Mouse (Mus musculus) hindbrain, embryonic 11.5 days (tissue): ENCODE data around the gene Tenm2. TPM values are rescaled to one million over a fixed set of nuclear protein-coding genes. Genes with fewer than 3 reads are reported as not detected.

Experiments
- ATAC-seq: fragments of 200-750 bp; cut with Nextera tagmentation; 2 replicates; pipeline ENCODE4 v1.8.0; 2017; ENCODE audit warnings: mild to moderate bottlenecking, moderate TSS enrichment, moderate library complexity; ENCODE audit not compliant: low FRiP score
- DNase-seq: peaks from one replicate; pipeline ENCODE4 v3.0.0-alpha.2; 2015; ENCODE audit warnings: low spot score
- H3K27ac ChIP-seq: fragments of 300-500 bp; sonication (generic); 2 replicates; pipeline ENCODE4 v1.5.1; 2014; ENCODE audit warnings: mild to moderate bottlenecking, low read depth, low read length
- H3K27me3 ChIP-seq: fragments of 300-500 bp; sonication (generic); 2 replicates; pipeline ENCODE4 v1.6.1; 2014; ENCODE audit warnings: mild to moderate bottlenecking, low read length, moderate library complexity, mixed read lengths; ENCODE audit not compliant: control insufficient read depth, insufficient read depth
- H3K36me3 ChIP-seq: fragments of 300-500 bp; sonication (generic); 2 replicates; pipeline ENCODE4 v1.6.1; 2014; ENCODE audit warnings: mild to moderate bottlenecking, low read length, moderate library complexity, mixed read lengths; ENCODE audit not compliant: control insufficient read depth, insufficient read depth
- H3K4me1 ChIP-seq: fragments of 300-500 bp; sonication (generic); replicated peaks from 2 replicates; pipeline ENCODE4 v1.6.1; 2014; ENCODE audit warnings: low read length, mixed read lengths; ENCODE audit not compliant: control insufficient read depth, insufficient read depth
- H3K4me2 ChIP-seq: fragments of 300-500 bp; sonication (generic); replicated peaks from 2 replicates; pipeline ENCODE4 v1.6.1; 2014; ENCODE audit warnings: mild to moderate bottlenecking, low read depth, low read length
- H3K4me3 ChIP-seq: fragments of 300-500 bp; sonication (generic); 2 replicates; pipeline ENCODE4 v1.5.1; 2014; ENCODE audit warnings: low read depth, low read length
- H3K9ac ChIP-seq: fragments of 300-500 bp; sonication (generic); 2 replicates; pipeline ENCODE4 v1.6.1; 2014; ENCODE audit warnings: low read depth, low read length
- H3K9me3 ChIP-seq: fragments of 300-500 bp; sonication (generic); 2 replicates; pipeline ENCODE4 v1.6.1; 2016; ENCODE audit warnings: low read length; ENCODE audit not compliant: control insufficient read depth
- WGBS: fragments of 180-500 bp; shearing (Covaris S2); extraction: QIAGEN DNeasy Blood & Tissue Kit; methylation state at CpG from one replicate; pipeline ENCODE4 v1.1.7; 2014; 5-methylcytosine and 5-hydroxymethylcytosine counted together
- polyA plus RNA-seq: library from polyadenylated mRNA; unstranded; fragments of >200 nt; fragmentation: Nextera tagmentation; extraction: Ambion mirVana; gene quantifications from 2 replicates; pipeline ENCODE4 v1.2.1, GENCODE M21; 2014

The Tenm2 gene
- polyA plus RNA-seq, 1 experiment from 2014 or later, result 9.0 TPM

DNA sequence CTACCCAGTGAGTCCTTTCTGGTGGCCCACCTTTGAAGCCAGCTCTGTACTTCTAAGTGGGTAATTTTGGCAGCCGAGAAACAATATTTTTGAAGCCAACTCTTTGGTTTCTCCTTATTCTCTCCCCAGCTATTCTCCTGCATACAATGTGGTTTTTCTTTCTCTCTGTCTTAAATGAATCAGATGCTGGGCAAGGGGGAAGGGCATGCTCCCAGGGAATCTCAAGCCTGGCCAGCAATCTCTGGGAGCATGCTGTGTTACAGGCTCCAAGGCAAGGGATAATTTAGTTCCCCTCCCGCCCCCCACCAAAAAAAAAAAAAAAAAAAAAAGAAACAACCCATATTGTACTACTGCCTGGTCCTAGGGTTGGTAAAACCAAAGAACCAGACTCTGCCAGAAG is 1112.5 kb downstream of the Tenm2 start:
- Histone ChIP-seq H3K4me1 (peaks cover 4% of the 10 kb centered on the region), H3K4me2 (no peak overlapping the region), H3K36me3 (no peaks in the 10 kb centered on the region), H3K27me3 (no peaks in the 10 kb centered on the region), H3K9me3 (no peaks in the 10 kb centered on the region), H3K4me3 (no peak overlapping the region), H3K9ac (no peak overlapping the region), H3K27ac (no peak overlapping the region)
- DNase-seq (no peak), ATAC-seq (no peak)
- WGBS, result 71% methylated on average over 2 of the region's 2 CpGs

DNA sequence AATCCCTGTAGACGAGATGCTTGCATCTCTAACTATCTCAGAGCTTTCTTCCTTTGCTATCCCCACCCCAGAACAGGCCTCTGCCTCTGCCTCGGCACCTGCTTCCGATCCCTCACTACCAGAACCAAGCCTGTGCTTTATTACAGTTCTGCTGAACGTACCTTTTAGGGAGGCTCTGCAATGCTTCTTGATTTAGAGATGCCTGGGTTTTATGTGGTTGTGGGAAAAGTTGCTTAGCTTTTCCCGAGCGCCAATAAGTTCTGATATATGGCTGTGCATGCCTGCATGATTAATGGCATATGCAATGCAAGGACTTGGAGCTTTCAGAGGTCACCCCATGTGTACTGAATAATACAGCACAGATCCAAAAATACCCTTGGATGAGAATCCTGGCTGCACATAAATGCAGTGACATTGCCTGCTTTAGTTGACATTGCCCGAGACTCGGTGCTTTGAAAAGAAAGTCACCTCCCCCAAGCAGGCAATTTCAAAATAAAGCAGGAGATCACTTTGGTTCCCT is 1114.3 kb downstream of the Tenm2 start:
- ATAC-seq (peak; percentile 57; the same call in 1 of the 2 replicates), DNase-seq (no peak)
- H3K27me3 ChIP-seq, result no peaks in the 10 kb centered on the region
- no peak overlapping the region for H3K4me2 ChIP-seq
- no peak overlapping the region for H3K4me3 ChIP-seq
- no peaks in the 10 kb centered on the region for H3K36me3 ChIP-seq
- H3K9me3 ChIP-seq, result no peaks in the 10 kb centered on the region
- 47% methylated on average over 8 of the region's 8 CpGs for WGBS
- H3K9ac ChIP-seq, result no peak overlapping the region
- peak overlapping the region; percentile 59; the same call in 1 of the 2 replicates for H3K27ac ChIP-seq
- H3K4me1 ChIP-seq, result peaks cover 4% of the 10 kb centered on the region

DNA sequence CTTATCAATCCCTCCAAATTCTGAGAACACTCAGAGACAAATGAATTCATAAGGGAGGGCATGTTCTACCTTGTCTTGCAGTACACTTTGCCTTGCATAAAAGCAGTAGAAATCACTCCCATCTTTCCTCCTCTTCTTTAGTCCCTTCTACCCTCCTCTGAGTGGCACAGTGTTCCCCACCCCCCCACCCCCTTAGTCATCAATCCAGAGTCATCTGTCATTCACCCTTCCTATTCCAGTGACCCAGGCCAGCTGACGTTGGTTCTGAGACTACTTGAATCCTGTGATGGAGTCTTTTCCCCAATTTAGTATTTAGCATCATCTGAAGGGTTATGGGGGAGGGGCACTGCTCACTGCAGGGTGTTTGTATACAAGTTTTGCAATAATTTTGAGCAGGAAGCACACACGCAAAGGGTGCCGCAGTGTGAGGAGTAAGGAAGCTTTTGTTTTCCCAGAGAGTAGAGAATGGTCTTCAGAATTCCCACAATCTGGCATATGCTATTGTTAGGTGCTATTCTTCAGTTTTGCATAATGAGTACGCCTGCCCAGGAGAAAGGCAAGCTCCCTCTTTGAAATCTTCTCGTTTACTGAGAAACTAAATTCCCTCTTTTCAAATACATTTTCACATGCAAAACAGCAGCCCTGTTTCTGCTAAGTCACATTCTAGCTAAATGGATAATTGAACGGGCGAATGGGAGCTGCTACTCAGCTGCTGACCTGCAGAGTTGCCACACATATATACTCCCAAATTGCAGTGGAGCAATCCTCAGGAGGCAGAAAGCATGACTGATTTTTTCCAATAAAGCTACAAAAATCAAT is 1115.0 kb downstream of the Tenm2 start:
- Histone ChIP-seq H3K9me3 (no peaks in the 10 kb centered on the region), H3K27me3 (no peaks in the 10 kb centered on the region), H3K4me2 (0 out of 2 replicates have a peak overlapping the region, but pooled peaks have one; percentile 6), H3K4me1 (peaks cover 4% of the 10 kb centered on the region), H3K4me3 (no peak overlapping the region), H3K36me3 (no peaks in the 10 kb centered on the region), H3K9ac (no peak overlapping the region), H3K27ac (peak overlapping the region; percentile 59)
- WGBS, result 23% methylated on average over 7 of the region's 7 CpGs
- DNase-seq, result peak; percentile 27
- ATAC-seq, result peak; percentile 72

DNA sequence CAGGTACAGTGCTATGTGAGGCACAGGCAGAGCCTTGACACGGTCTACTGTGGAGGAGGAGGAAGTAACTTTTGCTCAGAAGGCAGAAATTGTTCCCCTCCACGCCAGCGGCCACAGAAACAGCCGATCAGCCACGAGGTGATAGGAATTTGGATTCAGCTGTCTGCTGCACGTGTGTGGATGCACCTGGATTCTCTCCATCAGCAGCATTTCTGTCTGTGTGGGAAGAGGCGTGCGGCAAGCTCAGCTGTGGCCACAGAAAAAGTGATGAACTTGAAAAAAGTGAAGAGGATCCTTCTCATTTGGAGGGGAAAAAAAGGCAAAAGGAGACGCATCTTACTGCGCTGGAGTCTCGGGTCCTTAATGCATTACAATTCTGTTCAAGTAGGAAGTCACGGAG is 1122.4 kb downstream of the Tenm2 start:
- Histone ChIP-seq H3K27me3 (no peaks in the 10 kb centered on the region), H3K4me1 (peaks cover 11% of the 10 kb centered on the region), H3K9ac (no peak overlapping the region), H3K4me3 (no peak overlapping the region), H3K4me2 (no peak overlapping the region), H3K9me3 (no peaks in the 10 kb centered on the region), H3K27ac (no peak overlapping the region), H3K36me3 (no peaks in the 10 kb centered on the region)
- DNase-seq (no peak), ATAC-seq (no peak)
- WGBS, result 87% methylated on average over 12 of the region's 12 CpGs

DNA sequence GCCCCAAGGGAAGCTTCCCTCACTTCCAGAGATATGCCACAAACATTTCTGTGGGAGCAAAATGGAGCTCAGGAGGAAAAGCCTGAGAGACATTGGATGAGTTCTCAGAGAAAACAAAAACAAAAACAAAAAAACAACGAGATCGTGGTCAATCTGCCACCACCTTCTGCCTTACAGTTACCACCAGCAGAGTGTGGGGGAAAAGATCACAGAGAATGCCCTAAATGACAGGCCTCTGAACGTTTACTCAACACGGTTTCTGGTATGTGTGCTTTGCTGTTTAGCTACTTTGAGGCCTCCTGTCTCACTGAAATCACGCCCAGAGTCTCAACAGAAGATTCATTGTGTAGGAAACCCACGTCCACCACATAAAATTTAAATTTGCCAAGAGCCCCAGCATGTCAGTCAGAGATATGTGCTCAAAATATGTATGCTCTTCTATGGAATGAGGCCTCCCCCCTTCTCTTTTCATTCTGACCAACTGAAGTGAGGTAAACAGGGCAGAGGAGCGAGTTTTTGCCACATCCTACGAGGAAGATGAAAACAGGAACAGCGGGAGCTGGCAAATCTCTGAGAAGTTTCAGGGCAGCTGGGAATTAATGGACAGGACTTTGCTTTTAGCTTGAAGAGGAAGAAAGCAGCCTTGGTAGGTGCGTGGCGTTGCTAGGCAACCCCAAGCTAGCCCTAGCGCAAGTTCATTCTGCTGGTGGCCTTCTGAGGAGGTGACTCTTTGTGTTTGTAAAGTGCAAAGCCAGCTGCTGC is 1126.6 kb downstream of the Tenm2 start:
- no peak overlapping the region for H3K4me2 ChIP-seq
- peak; percentile 55 for ATAC-seq
- no peak overlapping the region for H3K9ac ChIP-seq

DNA sequence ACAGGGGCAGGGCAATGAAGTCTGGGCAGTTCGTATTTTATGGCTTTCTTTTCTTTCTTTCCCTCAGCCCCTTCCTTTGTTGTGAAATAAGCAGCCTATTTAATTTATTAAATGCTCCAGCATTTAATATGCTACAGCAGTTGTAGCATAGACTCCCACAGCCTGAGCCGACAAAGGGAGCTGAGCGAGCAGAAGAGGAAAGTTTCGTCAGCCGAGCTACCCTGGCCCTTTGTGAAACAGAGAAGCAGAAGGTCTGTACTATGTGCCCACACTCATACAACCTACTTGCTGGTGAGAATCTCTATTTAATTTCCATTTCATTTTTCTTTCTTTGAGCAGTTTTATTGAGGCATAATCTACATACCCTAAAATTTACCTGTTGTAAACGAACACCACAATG is 1127.9 kb downstream of the Tenm2 start:
- Histone ChIP-seq H3K36me3 (no peaks in the 10 kb centered on the region), H3K9me3 (no peaks in the 10 kb centered on the region), H3K9ac (no peak overlapping the region), H3K4me1 (peaks cover 13% of the 10 kb centered on the region), H3K4me3 (no peak overlapping the region), H3K27me3 (0 out of 2 replicates have a peak, but pooled peaks cover 2% of the 10 kb centered on the region), H3K27ac (no peak overlapping the region), H3K4me2 (no peak overlapping the region)
- DNase-seq (no peak), ATAC-seq (no peak)
- 63% methylated on average over 6 of the region's 6 CpGs for WGBS

More for the DNA sequence above, 1126.6 kb downstream of the Tenm2 start:
- peak; percentile 66 for DNase-seq
- H3K27ac ChIP-seq, result peak overlapping the region; percentile 40
- peaks cover 13% of the 10 kb centered on the region for H3K4me1 ChIP-seq
- 0 out of 2 replicates have a peak, but pooled peaks cover 2% of the 10 kb centered on the region for H3K27me3 ChIP-seq
- no peaks in the 10 kb centered on the region for H3K9me3 ChIP-seq
- H3K36me3 ChIP-seq, result no peaks in the 10 kb centered on the region
- no peak overlapping the region for H3K4me3 ChIP-seq
- WGBS, result 24% methylated on average over 12 of the region's 12 CpGs

DNA sequence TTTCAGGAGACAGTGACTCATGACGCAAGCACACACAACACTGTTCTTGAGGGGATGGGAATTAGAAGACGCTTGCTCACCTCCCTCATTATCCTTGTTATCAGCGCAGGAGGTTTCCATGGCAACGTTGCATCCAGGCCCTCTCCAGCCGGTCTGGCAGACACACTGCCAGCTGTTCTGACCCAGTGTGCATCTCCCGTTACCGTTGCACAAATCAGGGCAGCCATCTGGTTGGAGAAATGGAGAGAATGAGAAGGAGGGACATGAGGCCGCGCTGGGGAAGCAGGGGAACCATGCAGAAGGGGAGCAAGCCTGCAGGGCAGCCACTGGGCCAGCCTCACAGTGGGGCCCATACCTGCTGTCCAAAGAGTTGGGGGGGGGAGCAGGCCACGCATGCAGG is 1129.1 kb downstream of the Tenm2 start:
- H3K4me2 ChIP-seq, result no peak overlapping the region
- DNase-seq (peak; percentile 68), ATAC-seq (peak; percentile 74)
- H3K4me1 ChIP-seq, result peaks cover 13% of the 10 kb centered on the region
- H3K9me3 ChIP-seq, result no peaks in the 10 kb centered on the region
- H3K9ac ChIP-seq, result no peak overlapping the region
- H3K27me3 ChIP-seq, result 0 out of 2 replicates have a peak, but pooled peaks cover 2% of the 10 kb centered on the region
- WGBS, result 29% methylated on average over 10 of the region's 10 CpGs
- H3K27ac ChIP-seq, result peak overlapping the region; percentile 67
- H3K36me3 ChIP-seq, result no peaks in the 10 kb centered on the region
- H3K4me3 ChIP-seq, result no peak overlapping the region

DNA sequence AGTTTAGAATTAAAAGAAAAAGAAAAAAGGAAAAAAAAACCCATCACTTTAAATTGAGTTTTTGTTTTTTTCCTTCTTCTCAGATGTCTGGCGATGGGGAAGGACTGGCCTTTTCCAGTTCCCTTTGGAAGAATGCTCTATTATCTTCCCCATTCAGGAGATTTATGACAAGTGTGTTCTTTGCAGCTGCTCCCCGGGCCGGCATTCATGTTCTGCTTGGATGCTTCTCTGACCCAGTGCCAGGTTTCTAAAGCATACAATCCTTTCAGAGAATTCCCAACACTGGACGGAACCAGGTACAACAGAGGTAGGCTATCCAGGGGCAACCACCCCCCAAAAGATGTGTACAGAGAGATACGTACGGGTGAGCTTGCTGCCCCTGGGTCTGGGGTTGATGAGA is 1132.2 kb downstream of the Tenm2 start:
- Histone ChIP-seq H3K9ac (no peak overlapping the region), H3K4me3 (no peak overlapping the region), H3K4me2 (no peak overlapping the region), H3K27ac (no peak overlapping the region), H3K27me3 (0 out of 2 replicates have a peak, but pooled peaks cover 2% of the 10 kb centered on the region), H3K4me1 (peaks cover 3% of the 10 kb centered on the region; the same call in 1 of the 2 replicates), H3K9me3 (no peaks in the 10 kb centered on the region), H3K36me3 (no peaks in the 10 kb centered on the region)
- no peak for ATAC-seq
- no peak for DNase-seq
- 58% methylated on average over 6 of the region's 6 CpGs for WGBS
